Mouse (Mus musculus) embryonic facial prominence, embryonic 11.5 days (tissue): ENCODE results near the gene Cacna1d. TPM values are rescaled to one million over a fixed set of nuclear protein-coding genes. Genes with fewer than 3 reads are reported as not detected.

Experiments
- ATAC-seq: fragments of 200-750 bp; cut with Nextera tagmentation; replicated peaks from 2 replicates; pipeline ENCODE4 v1.8.0; 2017; ENCODE audit warnings: low read depth; ENCODE audit not compliant: insufficient number of reproducible peaks, low FRiP score, low TSS enrichment
- DNase-seq: peaks from one replicate; pipeline ENCODE4 v3.0.0-alpha.2; 2015; ENCODE audit warnings: low spot score
- H3K27ac ChIP-seq: fragments of 300-500 bp; sonication (generic); replicated peaks from 2 replicates; pipeline ENCODE4 v1.5.1; 2014; ENCODE audit warnings: mild to moderate bottlenecking, low read depth, low read length, control low read depth
- H3K27me3 ChIP-seq: fragments of 300-500 bp; sonication (generic); 2 replicates; pipeline ENCODE4 v1.6.1; 2014; ENCODE audit warnings: mild to moderate bottlenecking, low read length, moderate library complexity, mixed read lengths; ENCODE audit not compliant: control insufficient read depth, insufficient read depth
- H3K36me3 ChIP-seq: fragments of 300-500 bp; sonication (generic); replicated peaks from 2 replicates; pipeline ENCODE4 v1.6.1; 2014; ENCODE audit warnings: low read depth, mild to moderate bottlenecking, low read length, moderate library complexity, mixed read lengths; ENCODE audit not compliant: control insufficient read depth, insufficient read depth
- H3K4me1 ChIP-seq: fragments of 300-500 bp; sonication (generic); 2 replicates; pipeline ENCODE4 v1.6.1; 2014; ENCODE audit warnings: low read length, mixed read lengths; ENCODE audit not compliant: control insufficient read depth, insufficient read depth
- H3K4me2 ChIP-seq: fragments of 300-500 bp; sonication (generic); 2 replicates; pipeline ENCODE4 v1.6.1; 2014; ENCODE audit warnings: low read depth, mild to moderate bottlenecking, control low read depth, low read length, moderate library complexity
- H3K4me3 ChIP-seq: fragments of 300-500 bp; sonication (generic); 2 replicates; pipeline ENCODE4 v1.5.1; 2014; ENCODE audit warnings: low read depth, low read length, control low read depth
- H3K9ac ChIP-seq: fragments of 300-500 bp; sonication (generic); replicated peaks from 2 replicates; pipeline ENCODE4 v1.6.1; 2014; ENCODE audit warnings: mild to moderate bottlenecking, control low read depth, low read length
- H3K9me3 ChIP-seq: fragments of 300-500 bp; sonication (generic); replicated peaks from 2 replicates; pipeline ENCODE4 v1.6.1; 2016; ENCODE audit warnings: mild to moderate bottlenecking, low read length, inconsistent platforms, mixed read lengths; ENCODE audit not compliant: control insufficient read depth
- WGBS: fragments of 180-500 bp; shearing (Covaris S2); extraction: QIAGEN DNeasy Blood & Tissue Kit; methylation state at CpG from one replicate; pipeline ENCODE4 v1.1.7; 2014; 5-methylcytosine and 5-hydroxymethylcytosine counted together
- polyA plus RNA-seq: library from polyadenylated mRNA; unstranded; fragments of >200 nt; fragmentation: Nextera tagmentation; extraction: Ambion mirVana; gene quantifications from 2 replicates; pipeline ENCODE4 v1.2.1, GENCODE M21; 2014

Gene Cacna1d
- polyA plus RNA-seq, 1 experiment from 2014 or later = 0.88 TPM

- ATAC-seq = no peak
Observed at GRCm38 (mm10) chr14:30425876-30426275, 65.4 kb downstream of the Cacna1d start.

DNA sequence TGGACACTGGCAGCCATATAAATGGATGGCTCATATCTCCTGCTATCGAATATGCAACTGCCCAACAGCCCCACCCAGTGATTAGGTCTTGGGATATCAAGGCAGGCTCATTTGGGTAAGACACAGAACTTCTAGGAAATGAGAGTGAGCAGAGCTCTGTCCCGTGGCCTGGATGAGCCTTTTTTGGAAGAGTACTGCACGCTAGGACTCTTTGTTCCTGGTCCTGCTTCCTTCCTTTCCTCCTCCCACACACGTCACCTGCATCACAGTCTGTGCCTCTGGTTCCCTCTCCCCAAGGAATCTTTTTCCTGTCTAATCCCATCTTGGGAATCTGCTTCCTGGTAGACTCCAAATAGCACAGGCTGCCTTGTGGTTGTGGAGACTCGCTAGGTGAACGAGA is 66.1 kb downstream of the Cacna1d start:
- no peaks in the 10 kb centered on the region for H3K36me3 ChIP-seq
- no peak overlapping the region for H3K4me2 ChIP-seq
- no peak overlapping the region for H3K4me3 ChIP-seq
- H3K9me3 ChIP-seq = no peaks in the 10 kb centered on the region
- no peak overlapping the region for H3K9ac ChIP-seq
- H3K27ac ChIP-seq = no peak overlapping the region
- no peaks in the 10 kb centered on the region for H3K4me1 ChIP-seq
- DNase-seq (no peak), ATAC-seq (no peak)
- H3K27me3 ChIP-seq = no peaks in the 10 kb centered on the region
- 76% methylated on average over 6 of the region's 6 CpGs for WGBS

More at GRCm38 (mm10) chr14:30425876-30426275, 65.4 kb downstream of the Cacna1d start:
- DNase-seq = no peak
- no peak overlapping the region for H3K9ac ChIP-seq
- H3K4me1 ChIP-seq = no peaks in the 10 kb centered on the region
- WGBS = 38% methylated on average over 4 of the region's 4 CpGs
- H3K27me3 ChIP-seq = no peaks in the 10 kb centered on the region
- H3K36me3 ChIP-seq = no peaks in the 10 kb centered on the region
- H3K4me3 ChIP-seq = no peak overlapping the region
- H3K27ac ChIP-seq = no peak overlapping the region
- no peak overlapping the region for H3K4me2 ChIP-seq
- no peaks in the 10 kb centered on the region for H3K9me3 ChIP-seq

- Histone ChIP-seq H3K4me3 (no peak overlapping the region), H3K36me3 (no peaks in the 10 kb centered on the region), H3K9me3 (no peaks in the 10 kb centered on the region), H3K4me2 (no peak overlapping the region), H3K27ac (no peak overlapping the region), H3K9ac (no peak overlapping the region), H3K4me1 (no peaks in the 10 kb centered on the region), H3K27me3 (no peaks in the 10 kb centered on the region)
- no peak for ATAC-seq
- WGBS = 88% methylated on average over 4 of the region's 4 CpGs
- DNase-seq = no peak
Observed at GRCm38 (mm10) chr14:30424638-30425037, 66.6 kb downstream of the Cacna1d start.

GRCm38 (mm10) chr14:30422376-30423140 is 68.7 kb downstream of the Cacna1d start:
- Histone ChIP-seq H3K9ac (no peak overlapping the region), H3K4me3 (no peak overlapping the region), H3K27me3 (no peaks in the 10 kb centered on the region), H3K4me2 (no peak overlapping the region), H3K9me3 (no peaks in the 10 kb centered on the region), H3K4me1 (no peaks in the 10 kb centered on the region), H3K36me3 (no peaks in the 10 kb centered on the region), H3K27ac (no peak overlapping the region)
- DNase-seq = no peak
- ATAC-seq = no peak
- 84% methylated on average over 7 of the region's 7 CpGs for WGBS

GRCm38 (mm10) chr14:30419458-30419857 is 71.8 kb downstream of the Cacna1d start:
- H3K4me1 ChIP-seq = no peaks in the 10 kb centered on the region
- no peak overlapping the region for H3K4me2 ChIP-seq
- no peak overlapping the region for H3K9ac ChIP-seq
- no peak overlapping the region for H3K4me3 ChIP-seq
- H3K36me3 ChIP-seq = no peaks in the 10 kb centered on the region
- 77% methylated on average over 7 of the region's 7 CpGs for WGBS
- no peak for DNase-seq
- ATAC-seq = no peak
- H3K27ac ChIP-seq = no peak overlapping the region
- no peaks in the 10 kb centered on the region for H3K27me3 ChIP-seq
- H3K9me3 ChIP-seq = no peaks in the 10 kb centered on the region

DNA sequence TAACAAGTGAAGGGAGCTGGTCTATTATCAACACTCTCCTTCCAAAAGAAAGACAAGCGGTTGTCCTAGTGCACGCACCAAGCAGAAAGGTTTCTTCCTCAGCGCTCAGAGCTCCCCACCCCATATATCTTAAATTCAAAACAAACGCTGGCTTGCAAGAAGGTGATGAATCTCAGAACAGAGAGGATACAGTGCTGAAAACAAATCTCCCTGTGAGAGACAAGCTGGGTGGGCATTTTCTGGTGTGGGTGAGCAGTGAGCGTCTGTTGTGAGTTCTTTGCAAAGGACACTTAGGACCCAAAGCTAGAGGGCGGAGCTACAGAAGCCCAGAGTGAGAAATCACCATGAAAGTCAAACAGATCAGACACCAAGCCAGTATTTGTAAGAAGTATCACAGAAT is 72.2 kb downstream of the Cacna1d start:
- no peak overlapping the region for H3K4me2 ChIP-seq
- no peaks in the 10 kb centered on the region for H3K4me1 ChIP-seq
- DNase-seq (no peak), ATAC-seq (no peak)
- no peak overlapping the region for H3K4me3 ChIP-seq
- H3K9ac ChIP-seq = no peak overlapping the region
- H3K27ac ChIP-seq = no peak overlapping the region
- H3K27me3 ChIP-seq = no peaks in the 10 kb centered on the region
- no peaks in the 10 kb centered on the region for H3K36me3 ChIP-seq
- WGBS = 80% methylated on average over 6 of the region's 6 CpGs
- H3K9me3 ChIP-seq = no peaks in the 10 kb centered on the region

GRCm38 (mm10) chr14:30415830-30416229 is 75.4 kb downstream of the Cacna1d start:
- no peaks in the 10 kb centered on the region for H3K36me3 ChIP-seq
- no peak overlapping the region for H3K4me2 ChIP-seq
- H3K9ac ChIP-seq = no peak overlapping the region
- no peak for ATAC-seq
- no peaks in the 10 kb centered on the region for H3K9me3 ChIP-seq
- H3K4me3 ChIP-seq = no peak overlapping the region
- no peak overlapping the region for H3K27ac ChIP-seq
- no peaks in the 10 kb centered on the region for H3K27me3 ChIP-seq
- no peaks in the 10 kb centered on the region for H3K4me1 ChIP-seq
- 92% methylated on average over 5 of the region's 5 CpGs for WGBS
- DNase-seq = no peak

DNA sequence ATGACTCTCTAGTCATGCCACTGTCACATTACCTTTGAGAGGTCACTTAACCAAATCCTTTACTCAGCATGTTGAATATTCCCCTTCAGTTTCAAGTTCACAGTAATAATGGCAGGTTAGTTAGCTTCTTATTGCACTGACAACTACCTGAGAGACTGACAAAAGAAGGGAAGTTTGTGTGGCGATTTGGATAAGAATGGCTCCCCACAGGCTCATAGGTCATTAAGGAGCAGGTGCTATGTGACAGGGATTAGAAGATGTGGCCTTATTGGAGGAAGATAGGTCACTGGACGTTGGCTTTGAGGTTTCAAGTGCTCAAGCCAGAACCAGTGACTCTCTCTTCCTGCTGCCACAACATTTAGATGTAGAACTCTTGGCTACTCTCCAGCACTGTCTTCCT is 77.1 kb downstream of the Cacna1d start:
- 75% methylated on average over 2 of the region's 2 CpGs for WGBS
- Histone ChIP-seq H3K4me3 (no peak overlapping the region), H3K9ac (no peak overlapping the region), H3K9me3 (no peaks in the 10 kb centered on the region), H3K27me3 (no peaks in the 10 kb centered on the region), H3K36me3 (no peaks in the 10 kb centered on the region), H3K4me1 (no peaks in the 10 kb centered on the region), H3K4me2 (no peak overlapping the region), H3K27ac (no peak overlapping the region)
- ATAC-seq (no peak), DNase-seq (no peak)
